Mouse (Mus musculus): ENCODE results near the gene Ago3. TPM values are rescaled to one million over a fixed set of nuclear protein-coding genes. Genes with fewer than 3 reads are reported as not detected.
A peak's percentile ranks its signal among the peaks of the same experiment; 100 is the strongest.

The Ago3 gene
- total and polyA plus RNA-seq, 3 experiments, result 5.3 to 6.7 (median 5.3) TPM

DNA sequence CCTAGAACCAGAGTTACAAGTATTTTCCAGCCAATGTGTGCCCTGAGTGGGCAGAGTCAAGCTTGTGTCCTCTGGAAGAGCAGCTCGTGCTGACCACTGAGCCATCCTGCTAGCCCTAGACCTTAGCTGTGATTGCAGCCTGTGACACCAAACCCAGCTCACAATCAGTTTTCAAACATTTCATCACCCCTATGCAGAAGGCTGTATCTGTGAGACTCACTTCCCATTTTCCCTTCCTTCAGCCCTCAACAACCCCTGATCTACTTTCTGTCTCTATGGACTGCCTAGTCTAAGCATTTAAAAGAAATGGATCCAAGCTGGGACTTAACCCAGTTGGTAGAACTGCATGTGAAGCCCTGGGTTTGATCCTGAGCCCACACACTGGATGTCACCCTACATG, 123.9 kb downstream of the Ago3 start:
- no peak overlapping the region for H3K4me2 ChIP-seq (ENCODE audit: insufficient read depth, low read depth, poor library complexity, severe bottlenecking)
- dilution Hi-C loops (cut with MboI; ENCODE audit: extremely low pct_ligation_motif_present, extremely low pct_unique_long_range_greater_than_20kb, low sequenced_read_pairs), result no loop called here
- H3K4me3 ChIP-seq (replicated peaks in 1 of 3; ENCODE audit: low read depth in 2 of 3, low read length in 2 of 3, poor library complexity in 1 of 3), result no peak overlapping the region
- peaks cover 0 to 18% of the 10 kb centered on the region in 2 experiments; a peak in 3 of 4 replicates for H3K4me1 ChIP-seq (ENCODE audit: control insufficient read depth in 1 of 2, insufficient read depth in 2 of 2)
- DNase-seq (ENCODE audit: extremely low read depth), result no peak
- no peaks in the 10 kb centered on the region for H3K79me2 ChIP-seq (replicated peaks; ENCODE audit: control insufficient read depth, extremely low read depth, insufficient read depth, poor library complexity, severe bottlenecking)
- no peak overlapping the region for H3K27ac ChIP-seq (ENCODE audit: insufficient read depth, low read depth)
- peaks cover 24% of the 10 kb centered on the region for H3K27me3 ChIP-seq (replicated peaks)
- no peaks in the 10 kb centered on the region for H3K36me3 ChIP-seq (replicated peaks in 1 of 2; ENCODE audit: control insufficient read depth in 1 of 2, insufficient read depth in 1 of 2, low read length in 1 of 2)
- no peak overlapping the region for H3K9ac ChIP-seq (ENCODE audit: insufficient read depth, low read depth)
- in situ Hi-C loops (cut with MboI; ENCODE audit: low pct_ligation_motif_present, low pct_unique_long_range_greater_than_20kb, low sequenced_read_pairs), result loop anchor here (5.0 kb wide), 1 partner anchor 33 kb away; no protein-coding TSS in a partner anchor
- peaks cover 8% of the 10 kb centered on the region for H3K9me3 ChIP-seq (replicated peaks; ENCODE audit: low read length)
- no peak for TF ChIP-seq TCF12 (IDR thresholded peaks at IDR 0.05; ENCODE audit: low read depth, low read length)

DNA sequence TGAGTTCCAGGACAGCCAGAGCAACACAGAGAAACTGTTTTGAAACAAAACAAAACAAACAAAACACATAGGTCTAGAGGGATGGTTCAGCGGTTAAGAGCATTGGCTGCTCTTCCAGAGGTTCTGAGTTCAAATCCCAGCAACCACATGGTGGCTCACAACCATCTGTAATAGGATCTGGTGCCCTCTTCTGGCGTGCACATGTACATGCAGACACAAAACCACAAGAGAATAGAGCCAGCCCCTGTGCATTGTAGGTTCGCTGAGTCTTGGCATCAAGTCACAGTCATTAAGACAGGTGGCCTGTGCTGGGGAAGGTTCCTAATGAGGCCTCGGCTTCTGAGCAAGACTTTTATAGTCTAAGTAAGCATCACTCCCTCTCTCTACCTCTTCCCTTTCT, 125.5 kb downstream of the Ago3 start:
- Histone ChIP-seq H3K9ac (ENCODE audit: insufficient read depth, low read depth) (no peak overlapping the region), H3K27me3 (replicated peaks) (peaks cover 36% of the 10 kb centered on the region), H3K4me2 (ENCODE audit: insufficient read depth, low read depth, poor library complexity, severe bottlenecking) (no peak overlapping the region), H3K36me3 (replicated peaks in 1 of 2; ENCODE audit: control insufficient read depth in 1 of 2, insufficient read depth in 1 of 2, low read length in 1 of 2) (no peaks in the 10 kb centered on the region), H3K27ac (ENCODE audit: insufficient read depth, low read depth) (no peak overlapping the region), H3K79me2 (replicated peaks; ENCODE audit: control insufficient read depth, extremely low read depth, insufficient read depth, poor library complexity, severe bottlenecking) (no peaks in the 10 kb centered on the region), H3K4me3 (replicated peaks in 1 of 3; ENCODE audit: low read depth in 2 of 3, low read length in 2 of 3, poor library complexity in 1 of 3) (no peak overlapping the region), H3K9me3 (replicated peaks; ENCODE audit: low read length) (peaks cover 10% of the 10 kb centered on the region), H3K4me1 (ENCODE audit: control insufficient read depth in 1 of 2, insufficient read depth in 2 of 2) (peaks cover 0 to 16% of the 10 kb centered on the region in 2 experiments; a peak in 3 of 4 replicates)
- in situ Hi-C loops (cut with MboI; ENCODE audit: low pct_ligation_motif_present, low pct_unique_long_range_greater_than_20kb, low sequenced_read_pairs), result loop anchor here (5.0 kb wide), 1 partner anchor 77 kb away; no protein-coding TSS in a partner anchor
- peak; percentile 5 for TF ChIP-seq RAD21 (IDR thresholded peaks at IDR 0.05; ENCODE audit: low read depth, low read length)
- TF ChIP-seq E2F4 (IDR thresholded peaks at IDR 0.05; ENCODE audit: insufficient replicate concordance, low read depth, low read length), result no peak
- TF ChIP-seq ELF1 (IDR thresholded peaks at IDR 0.05; ENCODE audit: low read depth, low read length), result no peak
- no peak for TF ChIP-seq ZKSCAN1 (IDR thresholded peaks at IDR 0.05; ENCODE audit: borderline replicate concordance, low read depth, low read length)
- no peak for TF ChIP-seq USF2 (conservative IDR thresholded peaks at IDR 0.05; ENCODE audit: low read depth, low read length)
- TF ChIP-seq SMC3 (IDR thresholded peaks at IDR 0.05; ENCODE audit: low read depth, low read length), result 0 out of 2 replicates have a peak, but pooled peaks have one; percentile 21
- TF ChIP-seq CTCF (conservative IDR thresholded peaks at IDR 0.05 in 1 of 2, IDR thresholded peaks at IDR 0.05 in 1 of 2; ENCODE audit: low read depth in 2 of 2, low read length in 2 of 2), result peak in 1 of 2 experiments; percentile 50; a peak in 2 of 4 replicates
- TF ChIP-seq MAFK (IDR thresholded peaks at IDR 0.05; ENCODE audit: insufficient replicate concordance, low read length), result no peak
- no peak for TF ChIP-seq CHD1 (IDR thresholded peaks at IDR 0.05; ENCODE audit: low read depth, low read length)
- no peak for TF ChIP-seq JUN (IDR thresholded peaks at IDR 0.05; ENCODE audit: insufficient read depth, low read depth, low read length)
- 0 out of 2 replicates have a peak, but pooled peaks have one; percentile 24 for TF ChIP-seq MYC (IDR thresholded peaks at IDR 0.05; ENCODE audit: low read depth, low read length)
- no peak for TF ChIP-seq MAX (IDR thresholded peaks at IDR 0.05; ENCODE audit: low read length)
- dilution Hi-C loops (cut with MboI; ENCODE audit: extremely low pct_ligation_motif_present, extremely low pct_unique_long_range_greater_than_20kb, low sequenced_read_pairs), result no loop called here
- no peak for DNase-seq (ENCODE audit: extremely low read depth)

Measured in CH12.LX (cell line).